Mouse (Mus musculus): ENCODE measurements around the gene Phf1.

- no peak for TF ChIP-seq CTCF (IDR thresholded peaks at IDR 0.05; ENCODE audit: borderline replicate concordance, insufficient read depth, low read length)
- no peak for TF ChIP-seq POLR2A (IDR thresholded peaks at IDR 0.05; ENCODE audit: low read depth, low read length)
Observed at GRCm38 (mm10) chr17:26983382-26983781, 50.5 kb downstream of the Phf1 start.
